Mouse (Mus musculus) CH12.LX (cell line): ENCODE data around the gene Bpifa6.

Source experiments
- BHLHE40 ChIP-seq: IDR thresholded peaks from 2 replicates; pipeline ENCODE4 v1.6.1; 2011; ENCODE audit warnings: mild to moderate bottlenecking, low read depth, low read length, improper control_type of control experiment
- CTCF ChIP-seq, 2 experiments: IDR thresholded peaks in 1 of 2; conservative IDR thresholded peaks in 1 of 2; 2 replicates each; pipeline ENCODE4 v1.5.1; 2011 to 2012; ENCODE audit warnings: low read depth in 2 of 2, low read length in 2 of 2, improper control_type of control experiment in 1 of 2, inconsistent platforms in 1 of 2, mild to moderate bottlenecking in 1 of 2, moderate library complexity in 1 of 2
- EP300 ChIP-seq: IDR thresholded peaks from 2 replicates; pipeline ENCODE4 v1.6.1; 2011; ENCODE audit warnings: low read length, improper control_type of control experiment
- GABPA ChIP-seq: IDR thresholded peaks from 2 replicates; pipeline ENCODE4 v1.6.1; 2012; ENCODE audit warnings: low read depth, low read length, improper control_type of control experiment, inconsistent platforms; ENCODE audit not compliant: insufficient replicate concordance
- POLR2A ChIP-seq: IDR thresholded peaks from 2 replicates; pipeline ENCODE4 v1.6.1; 2011; ENCODE audit warnings: low read depth, mild to moderate bottlenecking, improper control_type of control experiment, low read length
- SIN3A ChIP-seq: IDR thresholded peaks from 2 replicates; pipeline ENCODE4 v1.6.1; 2012; ENCODE audit warnings: low read length, improper control_type of control experiment, inconsistent platforms
- SMC3 ChIP-seq: IDR thresholded peaks from 2 replicates; pipeline ENCODE4 v1.6.1; 2011; ENCODE audit warnings: low read depth, low read length, improper control_type of control experiment
- TCF12 ChIP-seq: IDR thresholded peaks from 2 replicates; pipeline ENCODE4 v1.6.1; 2014; ENCODE audit warnings: low read depth, mild to moderate bottlenecking, inconsistent platforms, low read length, improper control_type of control experiment
- ZNF384 ChIP-seq: IDR thresholded peaks from 2 replicates; pipeline ENCODE4 v1.6.1; 2012; ENCODE audit warnings: low read depth, low read length, improper control_type of control experiment, inconsistent platforms

GRCm38 (mm10) chr2:154038932-154039331, 64.2 kb downstream of the Bpifa6 start:
- TF ChIP-seq TCF12 (no peak), EP300 (no peak), BHLHE40 (no peak), SMC3 (peak; percentile 40), GABPA (no peak), ZNF384 (no peak), CTCF (conservative IDR thresholded peaks at IDR 0.05 in 1 of 2, IDR thresholded peaks at IDR 0.05 in 1 of 2; ENCODE audit: low read depth in 2 of 2, low read length in 2 of 2) (peak; percentile 47 to 77), POLR2A (no peak), SIN3A (no peak)
